Mouse (Mus musculus): ENCODE data around the gene Mylpf.

- TF ChIP-seq CTCF (IDR thresholded peaks at IDR 0.05; ENCODE audit: extremely low read depth, insufficient read depth, low read length) (peak; percentile 89), POLR2A (IDR thresholded peaks at IDR 0.05; ENCODE audit: extremely low read depth, insufficient read depth, low read length) (no peak)
Observed at GRCm38 (mm10) chr7:127214981-127215871, 6.5 kb downstream of the Mylpf start.
